Mouse (Mus musculus): ENCODE data around the gene Uba7. TPM values are rescaled to one million over a fixed set of nuclear protein-coding genes. Genes with fewer than 3 reads are reported as not detected.
"Not testable (repeated sequence)": the region's sequence is repeated elsewhere in the genome, so short reads cannot be mapped to it uniquely, and the experiment has no call there.

The Uba7 gene
- total RNA-seq, 2 experiments from 2014 or later = 35.6 to 37.5 TPM

GRCm38 (mm10) chr9:107987950-107988349, 12.6 kb downstream of the Uba7 start:
- ATAC-seq (ENCODE audit: poor library complexity, severe bottlenecking) = no peak

- ATAC-seq (ENCODE audit: poor library complexity, severe bottlenecking) = no peak
These were observed 16.9 kb downstream of the Uba7 start, which contains the start of gene Cdhr4 for GRCm38 (mm10) chr9:107992197-107992596. Cdhr4 (plus strand) TSS chr9:107992497.

DNA sequence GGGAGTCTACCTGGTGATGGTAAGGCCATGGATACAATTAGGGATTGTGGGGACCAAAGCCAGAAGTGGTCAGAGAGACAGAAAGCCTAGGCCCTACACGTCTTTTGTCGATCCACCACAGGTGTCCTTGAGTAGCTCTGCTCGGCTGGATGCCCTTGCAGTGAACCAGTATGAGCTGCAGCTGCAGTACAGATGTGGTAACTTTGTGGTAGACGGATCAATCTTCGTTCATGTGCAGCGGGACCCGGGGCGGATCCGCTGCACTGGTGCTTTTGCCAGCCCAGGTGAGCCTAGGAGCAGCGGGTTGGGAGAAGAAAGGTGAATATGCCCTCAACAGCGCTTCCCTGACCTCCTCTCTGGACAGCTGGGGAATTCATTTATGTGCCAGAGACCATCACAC, 17.7 kb downstream of the Uba7 start:
- no peak for ATAC-seq (ENCODE audit: poor library complexity, severe bottlenecking)

DNA sequence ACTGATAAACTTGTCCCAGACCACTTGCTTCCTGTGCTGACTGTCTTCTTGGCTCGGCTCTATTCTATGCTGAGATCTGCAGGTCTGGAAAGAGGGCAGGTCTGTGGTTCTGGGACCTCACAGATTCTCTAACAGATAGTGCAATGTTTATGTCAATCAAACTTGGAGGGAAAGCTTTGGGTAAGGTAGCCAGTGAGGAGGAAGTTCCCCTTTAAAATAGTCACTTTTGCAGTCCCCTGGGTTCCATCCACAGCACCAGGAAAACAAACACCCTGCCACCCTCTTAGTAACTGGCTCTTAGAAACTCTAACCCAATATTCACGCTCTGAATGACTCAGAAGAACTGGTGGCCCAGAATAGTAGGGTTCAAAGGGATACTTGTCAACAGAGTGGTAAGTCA, 19.2 kb downstream of the Uba7 start:
- peak; percentile 33; the same call in 1 of the 2 replicates for ATAC-seq (ENCODE audit: poor library complexity, severe bottlenecking)

DNA sequence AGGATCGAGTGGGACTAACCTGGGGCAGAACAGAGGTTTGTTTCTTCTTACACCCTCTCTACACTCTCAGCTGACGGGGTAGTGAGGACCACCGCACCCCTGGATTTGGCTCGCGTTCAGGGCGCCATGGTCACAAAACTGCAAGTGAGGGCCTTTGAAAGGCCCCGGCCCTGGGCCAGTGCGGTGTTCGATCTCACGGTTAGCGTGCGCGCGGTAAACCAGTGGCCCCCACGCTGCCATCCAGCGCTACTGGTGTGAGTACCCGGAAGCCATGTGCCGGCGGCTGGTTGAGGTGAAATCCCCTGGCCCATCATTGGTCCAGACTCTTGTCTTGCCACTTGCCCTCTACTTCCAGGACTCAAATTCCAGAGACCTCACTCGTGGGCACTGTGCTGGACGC, 20.2 kb downstream of the Uba7 start:
- ATAC-seq (ENCODE audit: poor library complexity, severe bottlenecking) = no peak

DNA sequence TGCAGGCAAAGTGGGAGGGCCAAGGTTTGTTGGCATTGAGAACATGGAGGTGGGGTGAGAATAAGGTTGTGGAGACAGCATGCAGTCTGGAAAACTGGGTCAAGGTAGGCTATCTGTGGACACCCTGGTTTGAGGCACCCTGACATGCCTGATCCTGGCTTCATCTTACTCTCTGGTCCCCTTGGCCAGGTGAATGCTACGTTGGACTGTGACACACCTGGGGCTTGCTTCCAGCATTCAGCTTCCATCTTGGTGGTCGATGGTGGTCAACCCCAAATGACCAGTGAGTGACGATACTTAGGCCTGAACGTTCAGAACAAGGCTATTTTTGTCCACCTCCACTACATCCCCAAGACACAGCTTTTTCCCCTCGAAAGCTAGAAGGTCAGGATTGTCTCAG, 20.7 kb downstream of the Uba7 start, which contains the start of gene Gm20662:
Gene Gm20662 (plus strand): TSS at position 301 of the 400 bp plus-strand sequence.
- ATAC-seq (ENCODE audit: poor library complexity, severe bottlenecking) = no peak

DNA sequence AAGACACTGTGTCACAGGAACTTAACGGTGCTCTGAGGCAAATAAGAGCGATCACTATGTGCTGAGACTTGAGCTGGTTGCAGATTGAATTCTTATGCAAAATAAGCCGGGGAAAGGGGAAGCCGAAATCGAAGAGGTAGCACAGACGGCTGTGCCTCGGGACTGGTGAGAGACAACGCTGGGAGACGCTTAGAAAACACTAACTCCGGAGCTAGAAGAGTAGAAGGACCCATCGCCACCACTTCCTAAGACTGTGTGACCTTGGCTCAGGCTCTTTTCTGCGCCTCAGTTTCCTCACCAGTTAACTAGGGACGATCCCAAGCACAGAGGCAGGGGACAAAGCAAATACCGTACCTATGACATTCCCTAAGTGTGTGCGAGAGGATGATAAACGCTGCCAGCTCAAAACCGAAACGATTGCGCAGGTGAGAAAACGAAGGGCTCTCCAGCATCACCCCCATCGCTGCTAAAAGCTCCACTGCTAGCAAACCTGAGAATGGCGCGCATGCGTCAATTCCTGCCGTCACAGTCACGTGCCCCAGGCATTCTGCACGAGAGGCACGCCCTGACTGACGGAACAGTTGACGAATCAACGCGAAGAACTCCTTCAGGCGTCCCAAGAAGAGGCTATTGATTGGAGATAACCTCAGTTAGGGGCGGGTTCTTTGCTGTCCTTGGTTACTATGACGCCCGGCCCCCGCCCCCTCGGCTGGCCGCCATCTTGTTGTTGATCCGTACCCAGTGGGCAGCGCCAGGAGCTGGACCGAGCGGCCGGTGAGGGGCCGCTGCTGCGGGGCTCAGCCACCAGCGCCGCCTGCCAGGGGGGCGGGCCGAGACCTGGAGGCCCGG, 26.8 kb downstream of the Uba7 start, which contains the start of gene Ip6k1:
Gene Ip6k1 (plus strand): TSS at position 580 of the 849 bp plus-strand sequence.
- ATAC-seq (ENCODE audit: poor library complexity, severe bottlenecking) = peak; percentile 96

- ATAC-seq (ENCODE audit: poor library complexity, severe bottlenecking) = peak; percentile 4
These were observed 27.6 kb downstream of the Uba7 start for GRCm38 (mm10) chr9:108002778-108003530.

GRCm38 (mm10) chr9:108003531-108003890, 28.2 kb downstream of the Uba7 start:
- no peak for ATAC-seq (ENCODE audit: poor library complexity, severe bottlenecking)

GRCm38 (mm10) chr9:108008041-108008440, 32.7 kb downstream of the Uba7 start:
- no peak for ATAC-seq (ENCODE audit: poor library complexity, severe bottlenecking)

- ATAC-seq (ENCODE audit: poor library complexity, severe bottlenecking) = no peak
These were observed 35.1 kb downstream of the Uba7 start for GRCm38 (mm10) chr9:108010385-108010784.

GRCm38 (mm10) chr9:108013577-108013976, 38.3 kb downstream of the Uba7 start:
- ATAC-seq (ENCODE audit: poor library complexity, severe bottlenecking) = not testable (repeated sequence)

GRCm38 (mm10) chr9:108017127-108017526, 41.8 kb downstream of the Uba7 start:
- ATAC-seq (ENCODE audit: poor library complexity, severe bottlenecking) = no peak

DNA sequence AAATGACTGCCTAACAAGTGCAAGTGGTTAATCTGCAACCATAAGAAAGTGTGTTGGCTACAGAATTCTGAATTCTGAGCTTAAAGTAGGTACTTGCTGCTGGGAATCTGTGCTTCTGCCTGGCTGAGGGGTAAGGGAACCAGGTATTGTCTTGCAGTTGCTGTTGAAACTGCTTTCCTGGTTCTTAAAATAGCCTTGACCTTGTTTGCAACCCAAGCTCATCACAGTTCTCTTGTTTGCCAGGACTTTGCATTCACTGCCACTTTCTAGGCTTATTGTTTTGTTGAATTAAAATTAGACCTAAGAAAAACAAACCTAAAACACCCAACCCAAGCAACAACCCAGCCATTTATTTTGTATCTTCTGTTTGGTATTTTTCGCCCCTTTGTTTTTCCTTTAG, 45.4 kb downstream of the Uba7 start:
- ATAC-seq (ENCODE audit: poor library complexity, severe bottlenecking) = no peak

- no peak for ATAC-seq (ENCODE audit: poor library complexity, severe bottlenecking)
These were observed 47.9 kb downstream of the Uba7 start for GRCm38 (mm10) chr9:108023216-108023615.

DNA sequence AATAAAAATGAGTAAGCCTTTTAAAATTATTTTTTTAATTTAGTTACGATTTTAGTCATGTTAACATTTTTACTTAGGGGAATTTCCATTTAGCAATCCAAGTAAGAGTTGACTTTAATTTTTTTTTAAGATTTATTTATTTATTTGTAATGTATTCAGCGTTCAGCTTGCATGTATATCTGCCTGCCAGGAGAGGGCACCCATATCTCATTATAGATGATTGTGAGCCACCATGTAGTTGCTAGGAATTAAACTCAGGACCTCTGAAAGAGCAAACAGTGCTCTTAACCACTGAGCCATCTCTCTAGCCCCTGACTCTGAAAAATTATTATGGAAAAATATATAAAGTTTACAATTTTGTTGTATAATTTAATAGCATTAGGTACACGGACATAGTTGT, 51.3 kb downstream of the Uba7 start:
- no peak for ATAC-seq (ENCODE audit: poor library complexity, severe bottlenecking)

DNA sequence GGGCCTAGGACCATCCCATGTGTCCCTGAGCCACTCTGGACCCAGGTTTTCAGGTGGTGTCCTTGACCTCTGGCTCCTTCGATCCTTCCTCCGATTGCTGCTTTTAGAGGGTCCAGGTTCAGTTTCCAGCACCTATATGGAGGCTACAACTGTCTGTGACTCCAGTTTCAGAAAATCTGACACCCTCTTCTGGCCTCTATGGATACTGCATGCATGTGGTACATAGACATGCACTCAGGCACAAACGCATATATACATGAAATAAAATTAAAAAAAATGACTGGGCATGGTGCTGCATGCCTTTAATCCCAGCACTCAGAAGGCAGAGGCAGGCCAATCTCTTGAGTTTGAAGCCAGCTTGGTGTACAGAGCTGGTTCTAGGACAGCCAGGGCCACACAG, 52.6 kb downstream of the Uba7 start:
- ATAC-seq (ENCODE audit: poor library complexity, severe bottlenecking) = no peak

- no peak for ATAC-seq (ENCODE audit: poor library complexity, severe bottlenecking)
These were observed 56.8 kb downstream of the Uba7 start for GRCm38 (mm10) chr9:108032126-108032525.

Data from megakaryocyte, adult 5-6 weeks (primary cell).